Mouse (Mus musculus): ENCODE results near the gene Scyl2.
"Not testable (repeated sequence)": the region's sequence is repeated elsewhere in the genome, so short reads cannot be mapped to it uniquely, and the experiment has no call there.

Gene Scyl2

GRCm38 (mm10) chr10:89679448-89679847, 6.6 kb downstream of the Scyl2 start:
- DNase-seq (ENCODE audit: low spot score) = no peak

- no peak for DNase-seq (ENCODE audit: low spot score)
Measured at GRCm38 (mm10) chr10:89678054-89678453, 8.0 kb downstream of the Scyl2 start.

- DNase-seq (ENCODE audit: low spot score) = no peak
Measured at GRCm38 (mm10) chr10:89676609-89677008, 9.5 kb downstream of the Scyl2 start.

- not testable (repeated sequence) for DNase-seq (ENCODE audit: low spot score)
Measured at GRCm38 (mm10) chr10:89670371-89670770, 15.7 kb downstream of the Scyl2 start.

GRCm38 (mm10) chr10:89667571-89667970, 18.5 kb downstream of the Scyl2 start:
- DNase-seq (ENCODE audit: low spot score) = no peak

GRCm38 (mm10) chr10:89665679-89666078, 20.4 kb downstream of the Scyl2 start:
- no peak for DNase-seq (ENCODE audit: low spot score)

GRCm38 (mm10) chr10:89664977-89665645, 21.0 kb downstream of the Scyl2 start:
- DNase-seq (ENCODE audit: low spot score) = no peak

- DNase-seq (ENCODE audit: low spot score) = peak; percentile 13
Measured at GRCm38 (mm10) chr10:89656366-89656765, 29.7 kb downstream of the Scyl2 start.

GRCm38 (mm10) chr10:89652912-89653311, 33.2 kb downstream of the Scyl2 start:
- no peak for DNase-seq (ENCODE audit: low spot score)

- no peak for DNase-seq (ENCODE audit: low spot score)
Measured at GRCm38 (mm10) chr10:89651691-89652090, 34.4 kb downstream of the Scyl2 start.

GRCm38 (mm10) chr10:89646918-89647317, 39.2 kb downstream of the Scyl2 start:
- DNase-seq (ENCODE audit: low spot score) = no peak

GRCm38 (mm10) chr10:89637001-89637400, 49.1 kb downstream of the Scyl2 start:
- DNase-seq (ENCODE audit: low spot score) = no peak

- DNase-seq (ENCODE audit: low spot score) = peak; percentile 12
Measured at GRCm38 (mm10) chr10:89635018-89635417, 51.1 kb downstream of the Scyl2 start.

- no peak for DNase-seq (ENCODE audit: low spot score)
Measured at GRCm38 (mm10) chr10:89633736-89634426, 52.2 kb downstream of the Scyl2 start.

- no peak for DNase-seq (ENCODE audit: low spot score)
Measured at GRCm38 (mm10) chr10:89633121-89633520, 53.0 kb downstream of the Scyl2 start.

GRCm38 (mm10) chr10:89631831-89632230, 54.3 kb downstream of the Scyl2 start:
- no peak for DNase-seq (ENCODE audit: low spot score)

GRCm38 (mm10) chr10:89630564-89630963, 55.5 kb downstream of the Scyl2 start:
- no peak for DNase-seq (ENCODE audit: low spot score)

GRCm38 (mm10) chr10:89630052-89630451, 56.0 kb downstream of the Scyl2 start:
- no peak for DNase-seq (ENCODE audit: low spot score)

GRCm38 (mm10) chr10:89626714-89627113, 59.4 kb downstream of the Scyl2 start:
- no peak for DNase-seq (ENCODE audit: low spot score)

GRCm38 (mm10) chr10:89624196-89624595, 61.9 kb downstream of the Scyl2 start:
- DNase-seq (ENCODE audit: low spot score) = no peak

- no peak for DNase-seq (ENCODE audit: low spot score)
Measured at GRCm38 (mm10) chr10:89621129-89621528, 65.0 kb downstream of the Scyl2 start, which contains the start of gene Slc17a8. Gene Slc17a8, minus strand, starts transcription at chr10:89621253.

- DNase-seq (ENCODE audit: low spot score) = no peak
Measured at GRCm38 (mm10) chr10:89599311-89599710, 86.8 kb downstream of the Scyl2 start.

- no peak for DNase-seq (ENCODE audit: low spot score)
Measured at GRCm38 (mm10) chr10:89597275-89597674, 88.8 kb downstream of the Scyl2 start.

GRCm38 (mm10) chr10:89595935-89596334, 90.2 kb downstream of the Scyl2 start:
- no peak for DNase-seq (ENCODE audit: low spot score)

All from ovary, postnatal 36 days (tissue).